Mouse (Mus musculus) hindbrain, embryonic 12.5 days (tissue): ENCODE data around the gene Nedd9. TPM values are rescaled to one million over a fixed set of nuclear protein-coding genes. Genes with fewer than 3 reads are reported as not detected.

Experiments
- ATAC-seq: fragments of 200-750 bp; cut with Nextera tagmentation; 2 replicates; pipeline ENCODE4 v1.8.0; 2017; ENCODE audit warnings: moderate TSS enrichment; ENCODE audit not compliant: low FRiP score
- H3K27ac ChIP-seq: fragments of 300-500 bp; sonication (generic); 2 replicates; pipeline ENCODE4 v1.5.1; 2016; ENCODE audit warnings: mild to moderate bottlenecking
- H3K27me3 ChIP-seq: fragments of 300-500 bp; sonication (generic); 2 replicates; pipeline ENCODE4 v1.6.1; 2016; ENCODE audit warnings: mild to moderate bottlenecking
- H3K36me3 ChIP-seq: fragments of 300-500 bp; sonication (generic); 2 replicates; pipeline ENCODE4 v1.6.1; 2016; ENCODE audit warnings: mild to moderate bottlenecking
- H3K4me1 ChIP-seq: fragments of 300-500 bp; sonication (generic); 2 replicates; pipeline ENCODE4 v1.6.1; 2016
- H3K4me2 ChIP-seq: fragments of 300-500 bp; sonication (generic); replicated peaks from 2 replicates; pipeline ENCODE4 v1.6.1; 2016; ENCODE audit warnings: mild to moderate bottlenecking
- H3K4me3 ChIP-seq: fragments of 300-500 bp; sonication (generic); 2 replicates; pipeline ENCODE4 v1.5.1; 2016; ENCODE audit warnings: mild to moderate bottlenecking
- H3K9ac ChIP-seq: fragments of 300-500 bp; sonication (generic); 2 replicates; pipeline ENCODE4 v1.6.1; 2016; ENCODE audit warnings: mild to moderate bottlenecking, moderate library complexity
- H3K9me3 ChIP-seq: fragments of 300-500 bp; sonication (generic); replicated peaks from 2 replicates; pipeline ENCODE4 v1.6.1; 2016; ENCODE audit warnings: mild to moderate bottlenecking
- WGBS: fragments of 180-500 bp; shearing (Covaris S2); methylation state at CpG from one replicate; pipeline ENCODE4 v1.1.7; 2016; 5-methylcytosine and 5-hydroxymethylcytosine counted together
- polyA plus RNA-seq: library from polyadenylated mRNA; unstranded; fragments of >200 nt; fragmentation: Nextera tagmentation; extraction: Ambion mirVana; gene quantifications from 2 replicates; pipeline ENCODE4 v1.2.1, GENCODE M21; 2016

Gene Nedd9
- polyA plus RNA-seq, 1 experiment from 2014 or later = 17.9 TPM

DNA sequence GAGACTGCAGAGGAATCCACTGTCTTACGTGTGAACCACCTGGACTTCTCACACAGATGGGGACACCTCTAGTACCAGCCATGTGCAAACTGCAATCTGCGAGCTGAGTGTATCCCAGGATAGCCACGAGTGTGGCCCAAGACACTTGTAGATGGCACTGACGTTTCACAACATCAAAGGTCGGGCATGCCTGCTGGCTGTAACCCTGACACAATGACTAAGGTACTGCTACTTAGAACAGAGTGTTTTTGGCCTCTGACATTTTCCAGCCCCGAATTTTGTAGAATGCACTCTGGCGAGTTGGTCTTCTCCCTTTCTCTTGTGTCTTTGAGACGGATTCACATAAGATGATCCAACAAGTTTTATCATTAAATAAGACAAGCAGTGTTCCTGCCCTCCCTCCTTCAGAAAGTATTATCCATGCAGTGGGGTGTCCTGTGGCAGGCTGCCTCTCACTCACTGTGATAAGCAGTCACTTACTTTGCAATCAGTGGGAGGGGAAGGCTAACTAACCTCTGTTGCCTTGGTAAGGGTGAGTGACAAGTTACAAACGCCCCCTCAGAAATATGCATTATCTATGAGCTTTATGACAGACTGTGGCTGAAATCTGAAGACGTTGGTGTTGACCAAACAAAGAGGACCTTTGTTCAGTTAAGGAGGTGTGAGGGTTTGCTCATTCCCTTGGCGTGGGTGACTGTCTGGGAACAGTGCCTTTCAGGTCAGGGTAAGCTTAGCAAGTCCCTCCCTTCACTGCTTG is 156.4 kb downstream of the Nedd9 start:
- Histone ChIP-seq H3K9ac (no peak overlapping the region), H3K27ac (no peak overlapping the region), H3K4me2 (no peak overlapping the region), H3K36me3 (no peaks in the 10 kb centered on the region), H3K4me3 (no peak overlapping the region), H3K9me3 (no peaks in the 10 kb centered on the region), H3K4me1 (peaks cover 24% of the 10 kb centered on the region), H3K27me3 (no peaks in the 10 kb centered on the region)
- 72% methylated on average over 11 of the region's 11 CpGs for WGBS
- ATAC-seq = no peak

DNA sequence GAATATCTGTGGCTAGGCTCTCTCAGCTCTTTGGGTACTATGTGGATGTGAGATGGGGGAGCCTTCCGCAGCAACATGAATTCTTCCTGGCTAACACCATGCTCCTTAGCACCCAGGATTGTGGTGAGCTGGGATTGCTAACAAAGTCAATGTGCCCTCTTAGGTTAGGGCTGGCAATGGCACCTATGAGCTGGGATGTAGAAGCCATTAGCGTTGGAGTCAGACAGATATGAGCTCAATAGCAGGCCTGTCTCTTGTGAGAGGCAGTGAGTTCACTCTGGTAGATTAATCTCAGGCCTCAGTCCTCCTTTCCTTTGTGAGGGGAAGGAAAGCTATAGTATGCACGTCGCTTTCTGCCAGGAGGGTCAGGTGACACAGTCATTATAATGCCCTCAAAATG is 157.1 kb downstream of the Nedd9 start:
- H3K4me1 ChIP-seq = peaks cover 24% of the 10 kb centered on the region
- WGBS = 83% methylated on average over 4 of the region's 4 CpGs

DNA sequence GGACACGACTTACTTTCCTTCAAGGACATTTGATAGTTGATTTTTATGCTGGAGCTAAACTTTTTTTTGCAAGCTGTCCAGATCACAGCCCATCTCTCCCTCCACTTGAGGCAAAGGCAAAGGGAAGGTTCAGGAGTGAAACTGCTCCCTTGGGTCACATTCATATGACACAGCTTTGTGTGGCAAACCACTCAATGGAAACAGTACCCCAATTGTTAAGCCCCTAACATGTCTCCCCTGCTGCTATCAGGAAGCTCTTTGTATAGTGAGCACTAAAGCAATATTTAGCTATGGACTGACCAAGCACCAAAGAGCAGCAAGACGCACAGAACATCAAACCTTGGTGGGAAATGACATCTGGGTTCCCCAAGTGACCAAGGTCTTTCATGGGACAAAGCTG is 158.7 kb downstream of the Nedd9 start:
- Histone ChIP-seq H3K27me3 (no peaks in the 10 kb centered on the region), H3K9ac (no peak overlapping the region), H3K36me3 (no peaks in the 10 kb centered on the region), H3K27ac (no peak overlapping the region), H3K4me2 (no peak overlapping the region), H3K9me3 (no peaks in the 10 kb centered on the region), H3K4me1 (peaks cover 24% of the 10 kb centered on the region), H3K4me3 (no peak overlapping the region)
- 43% methylated on average over 2 of the region's 2 CpGs for WGBS
- ATAC-seq = no peak

More for the DNA sequence above, 157.1 kb downstream of the Nedd9 start:
- H3K36me3 ChIP-seq = no peaks in the 10 kb centered on the region
- no peaks in the 10 kb centered on the region for H3K27me3 ChIP-seq
- H3K9me3 ChIP-seq = no peaks in the 10 kb centered on the region
- ATAC-seq = no peak
- H3K4me3 ChIP-seq = no peak overlapping the region
- H3K9ac ChIP-seq = no peak overlapping the region
- no peak overlapping the region for H3K4me2 ChIP-seq
- H3K27ac ChIP-seq = no peak overlapping the region

DNA sequence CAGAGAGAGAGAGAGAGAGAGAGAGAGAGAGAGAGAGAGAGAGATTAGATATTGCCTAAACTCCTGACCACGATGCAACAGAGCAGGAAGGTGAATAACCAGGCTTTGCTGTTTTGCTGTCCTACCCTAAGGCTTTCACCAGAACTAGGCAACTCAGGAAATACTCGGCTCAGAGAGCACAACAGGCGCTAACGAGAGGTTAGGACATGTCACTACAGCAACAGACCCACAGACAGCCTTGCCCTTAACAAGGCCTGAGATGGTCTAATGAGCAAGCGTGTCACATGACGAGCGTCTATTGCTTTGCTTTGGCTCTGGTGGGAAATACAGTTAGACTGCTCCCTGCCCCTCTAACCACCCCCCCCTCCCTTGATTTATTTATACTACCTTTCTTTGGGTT is 159.6 kb downstream of the Nedd9 start:
- no peaks in the 10 kb centered on the region for H3K9me3 ChIP-seq
- H3K4me3 ChIP-seq = no peak overlapping the region
- no peak overlapping the region for H3K9ac ChIP-seq
- no peak overlapping the region for H3K4me2 ChIP-seq
- no peak for ATAC-seq
- H3K27me3 ChIP-seq = no peaks in the 10 kb centered on the region
- H3K36me3 ChIP-seq = no peaks in the 10 kb centered on the region
- H3K4me1 ChIP-seq = peaks cover 24% of the 10 kb centered on the region
- 63% methylated on average over 7 of the region's 7 CpGs for WGBS
- H3K27ac ChIP-seq = no peak overlapping the region

DNA sequence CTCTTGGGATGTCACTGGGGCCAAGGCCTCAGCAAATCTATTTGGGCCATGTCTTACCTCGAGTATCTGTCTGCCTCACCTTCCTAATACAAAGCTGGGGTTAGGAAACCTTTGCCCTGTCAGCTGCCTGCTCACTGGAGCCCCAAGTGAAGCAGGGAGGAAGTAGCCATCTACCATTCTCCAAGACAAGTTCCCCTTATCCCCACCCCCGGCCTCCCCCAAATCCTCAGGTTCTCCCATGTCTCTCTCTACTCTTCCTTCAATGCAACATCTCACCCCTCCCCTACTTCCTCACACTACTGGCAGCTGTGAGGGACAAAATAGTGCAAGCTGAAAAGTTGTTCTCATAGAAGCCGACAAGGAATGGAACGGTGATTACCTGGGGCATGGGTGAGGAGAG is 161.0 kb downstream of the Nedd9 start:
- WGBS = 89% methylated on average over 4 of the region's 4 CpGs
- H3K9me3 ChIP-seq = no peaks in the 10 kb centered on the region
- H3K27me3 ChIP-seq = no peaks in the 10 kb centered on the region
- no peaks in the 10 kb centered on the region for H3K36me3 ChIP-seq
- H3K4me1 ChIP-seq = peaks cover 20% of the 10 kb centered on the region
- H3K27ac ChIP-seq = no peak overlapping the region
- no peak overlapping the region for H3K4me3 ChIP-seq
- H3K9ac ChIP-seq = no peak overlapping the region
- H3K4me2 ChIP-seq = no peak overlapping the region
- no peak for ATAC-seq

DNA sequence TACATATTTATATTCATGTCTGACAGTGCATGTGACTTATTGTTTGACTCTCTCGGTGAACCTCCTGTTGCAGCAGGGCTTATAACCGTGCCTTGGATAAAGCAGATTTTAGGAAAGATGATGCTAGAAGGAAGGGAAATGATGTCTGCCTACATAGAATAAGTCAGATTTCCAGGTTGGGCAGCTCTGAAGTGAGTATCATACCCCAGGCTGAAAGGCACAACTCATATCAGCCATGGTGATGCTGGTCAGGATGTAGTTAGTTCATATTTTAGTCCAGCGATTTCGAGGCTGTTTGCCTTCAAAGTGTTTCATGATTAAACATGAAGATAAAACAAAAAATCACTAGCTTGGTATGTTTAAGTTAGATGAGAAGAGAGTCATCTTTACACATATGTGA is 161.8 kb downstream of the Nedd9 start:
- H3K4me1 ChIP-seq = peaks cover 13% of the 10 kb centered on the region
- H3K9me3 ChIP-seq = no peaks in the 10 kb centered on the region
- no peaks in the 10 kb centered on the region for H3K36me3 ChIP-seq
- H3K9ac ChIP-seq = no peak overlapping the region
- no peak overlapping the region for H3K4me3 ChIP-seq
- no peak overlapping the region for H3K4me2 ChIP-seq
- 87% methylated on average over 4 of the region's 4 CpGs for WGBS
- no peak for ATAC-seq
- no peaks in the 10 kb centered on the region for H3K27me3 ChIP-seq
- H3K27ac ChIP-seq = no peak overlapping the region

DNA sequence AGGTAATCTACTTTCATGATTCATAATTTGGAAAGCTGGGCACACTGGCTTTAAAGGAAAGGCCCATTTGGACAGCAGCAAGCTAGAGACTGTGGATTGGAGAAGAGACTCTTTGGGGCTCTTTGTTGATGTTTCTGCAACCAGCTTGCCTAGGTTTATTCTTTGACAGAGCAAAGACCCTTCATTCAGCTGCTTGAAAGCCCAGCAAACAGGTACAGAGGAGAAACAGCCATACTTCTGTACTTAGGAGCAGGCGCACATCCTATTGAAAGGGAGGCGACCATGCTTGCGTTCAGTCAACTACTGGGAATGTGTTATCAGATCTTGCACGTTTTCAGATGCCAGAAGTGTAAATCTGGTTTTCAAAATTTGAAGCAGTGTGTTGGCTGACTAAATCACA is 162.5 kb downstream of the Nedd9 start:
- H3K9ac ChIP-seq = no peak overlapping the region
- H3K27me3 ChIP-seq = no peaks in the 10 kb centered on the region
- 88% methylated on average over 4 of the region's 4 CpGs for WGBS
- no peaks in the 10 kb centered on the region for H3K36me3 ChIP-seq
- H3K4me3 ChIP-seq = no peak overlapping the region
- H3K4me1 ChIP-seq = peaks cover 13% of the 10 kb centered on the region
- H3K4me2 ChIP-seq = no peak overlapping the region
- no peak for ATAC-seq
- no peaks in the 10 kb centered on the region for H3K9me3 ChIP-seq
- no peak overlapping the region for H3K27ac ChIP-seq

DNA sequence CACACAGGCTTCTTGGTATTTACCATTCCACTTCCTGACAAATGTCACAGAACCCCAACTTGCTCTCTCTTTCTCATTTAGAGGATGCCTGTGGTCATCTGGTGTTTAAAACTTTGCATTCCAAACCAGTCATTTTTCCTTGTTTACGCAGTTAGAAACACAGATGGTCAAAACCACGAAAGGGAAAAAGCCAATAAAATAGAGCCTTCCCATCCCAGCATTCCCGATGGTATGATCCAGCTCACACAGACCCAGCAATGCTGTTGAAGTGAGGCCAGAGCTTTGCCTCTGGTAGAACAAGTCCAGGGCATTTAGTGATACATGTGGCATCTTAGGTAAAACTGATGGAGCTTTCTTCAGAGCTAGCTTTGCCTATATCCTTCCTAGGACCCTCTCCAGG is 165.7 kb downstream of the Nedd9 start:
- no peak overlapping the region for H3K4me2 ChIP-seq
- WGBS = 86% methylated on average over 3 of the region's 3 CpGs
- no peak for ATAC-seq
- H3K9me3 ChIP-seq = no peaks in the 10 kb centered on the region
- no peak overlapping the region for H3K9ac ChIP-seq
- peaks cover 10% of the 10 kb centered on the region for H3K36me3 ChIP-seq
- H3K4me3 ChIP-seq = no peak overlapping the region
- H3K27ac ChIP-seq = peak overlapping the region; percentile 55; the same call in 1 of the 2 replicates
- no peaks in the 10 kb centered on the region for H3K27me3 ChIP-seq
- no peaks in the 10 kb centered on the region; the same call in 1 of the 2 replicates for H3K4me1 ChIP-seq

DNA sequence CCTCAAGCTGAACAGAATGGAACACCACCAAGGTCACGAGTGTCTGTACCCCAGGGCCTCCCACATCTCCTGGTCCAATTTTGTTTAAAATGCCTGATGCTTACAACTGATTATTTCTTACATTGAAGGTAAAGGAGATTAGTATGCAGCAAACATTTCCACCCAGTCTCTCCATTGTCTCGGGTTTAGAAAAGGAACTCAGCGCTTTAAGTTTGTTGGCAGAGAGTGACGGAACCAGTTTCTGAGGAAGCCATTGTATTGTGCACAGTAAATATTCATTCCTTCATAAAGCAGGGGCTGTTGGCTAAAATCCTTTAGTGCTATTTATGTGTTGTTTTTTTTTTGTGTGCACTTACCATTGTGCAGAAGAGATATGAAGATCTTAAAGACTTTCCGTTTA is 166.4 kb downstream of the Nedd9 start:
- no peak overlapping the region for H3K9ac ChIP-seq
- no peak for ATAC-seq
- H3K36me3 ChIP-seq = peaks cover 15% of the 10 kb centered on the region
- no peak overlapping the region for H3K4me2 ChIP-seq
- H3K4me3 ChIP-seq = no peak overlapping the region
- H3K4me1 ChIP-seq = no peaks in the 10 kb centered on the region; the same call in 1 of the 2 replicates
- H3K27me3 ChIP-seq = no peaks in the 10 kb centered on the region
- H3K27ac ChIP-seq = peak overlapping the region; percentile 55
- WGBS = 65% methylated on average over 5 of the region's 5 CpGs
- H3K9me3 ChIP-seq = no peaks in the 10 kb centered on the region

DNA sequence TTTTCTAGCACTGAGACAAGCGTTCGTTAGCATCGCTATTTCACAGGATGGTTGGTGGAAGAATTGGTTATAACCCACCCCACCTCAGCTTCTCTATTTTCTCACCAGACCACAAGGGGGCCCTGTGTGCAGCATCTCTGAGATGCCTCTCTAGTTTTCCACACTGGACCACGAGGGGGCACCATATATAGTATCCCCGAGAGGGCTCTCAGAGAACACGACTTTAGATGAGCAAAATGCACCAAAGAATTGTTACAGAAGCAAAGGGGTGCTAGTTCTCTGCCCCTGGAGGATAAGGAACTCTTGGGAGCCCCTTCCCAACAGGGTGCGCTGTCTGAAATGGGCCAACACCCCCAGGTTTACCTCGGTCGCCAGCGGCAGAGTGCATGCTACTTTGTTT is 184.4 kb downstream of the Nedd9 start:
- Histone ChIP-seq H3K27me3 (peaks cover 12% of the 10 kb centered on the region), H3K36me3 (no peaks in the 10 kb centered on the region), H3K9ac (no peak overlapping the region), H3K9me3 (no peaks in the 10 kb centered on the region), H3K4me1 (peaks cover 13% of the 10 kb centered on the region; the same call in 1 of the 2 replicates), H3K4me2 (no peak overlapping the region), H3K4me3 (no peak overlapping the region), H3K27ac (no peak overlapping the region)
- WGBS = 63% methylated on average over 10 of the region's 10 CpGs
- no peak for ATAC-seq

DNA sequence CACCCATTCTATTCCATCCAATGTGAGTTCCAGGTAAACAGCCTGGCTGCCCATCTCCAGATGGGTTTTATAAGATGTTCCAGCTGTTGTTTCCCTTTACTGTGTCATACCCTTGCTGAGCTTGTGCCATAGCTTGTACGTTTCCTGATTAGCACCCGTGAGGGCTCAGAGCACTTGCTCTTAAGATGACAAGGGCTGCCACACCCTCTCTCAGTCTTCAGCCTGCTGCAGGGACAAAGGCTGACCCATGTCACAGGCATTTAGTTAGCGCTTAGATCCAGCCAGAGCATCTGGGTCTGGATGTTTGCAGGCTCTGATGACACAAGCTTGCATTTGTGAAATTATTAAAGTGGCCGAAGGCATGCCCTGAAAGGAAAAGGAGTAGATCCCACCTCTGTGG is 187.1 kb downstream of the Nedd9 start:
- H3K4me1 ChIP-seq = peaks cover 19% of the 10 kb centered on the region
- no peak overlapping the region for H3K4me3 ChIP-seq
- WGBS = 50% methylated on average over 4 of the region's 4 CpGs
- H3K9ac ChIP-seq = no peak overlapping the region
- no peaks in the 10 kb centered on the region for H3K9me3 ChIP-seq
- H3K4me2 ChIP-seq = no peak overlapping the region
- peaks cover 19% of the 10 kb centered on the region for H3K27me3 ChIP-seq
- H3K36me3 ChIP-seq = no peaks in the 10 kb centered on the region
- no peak overlapping the region for H3K27ac ChIP-seq
- ATAC-seq = no peak

DNA sequence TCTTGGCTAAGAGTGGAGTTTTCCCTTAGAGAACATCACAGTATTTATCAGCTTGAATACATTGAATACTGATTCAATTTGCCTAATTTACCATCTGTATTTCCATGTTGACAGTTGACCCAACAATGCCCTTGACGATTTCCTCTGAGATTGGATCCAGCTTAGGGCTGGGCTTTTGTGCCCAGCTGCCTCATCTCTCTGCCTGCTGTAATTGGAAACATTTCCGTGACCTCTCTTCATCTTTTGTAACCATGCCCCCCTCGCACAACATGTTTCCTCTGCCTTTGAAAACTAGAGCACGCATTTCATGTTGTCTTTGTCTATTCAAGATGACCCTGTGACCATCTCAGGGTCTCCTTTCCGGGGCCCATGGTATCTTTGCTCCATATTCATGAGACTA is 188.2 kb downstream of the Nedd9 start:
- H3K4me3 ChIP-seq = no peak overlapping the region
- H3K9me3 ChIP-seq = no peaks in the 10 kb centered on the region
- H3K27ac ChIP-seq = no peak overlapping the region
- H3K27me3 ChIP-seq = peaks cover 19% of the 10 kb centered on the region
- no peaks in the 10 kb centered on the region for H3K36me3 ChIP-seq
- no peak for ATAC-seq
- H3K9ac ChIP-seq = no peak overlapping the region
- H3K4me1 ChIP-seq = peaks cover 19% of the 10 kb centered on the region
- 18% methylated on average over 5 of the region's 5 CpGs for WGBS
- no peak overlapping the region for H3K4me2 ChIP-seq

DNA sequence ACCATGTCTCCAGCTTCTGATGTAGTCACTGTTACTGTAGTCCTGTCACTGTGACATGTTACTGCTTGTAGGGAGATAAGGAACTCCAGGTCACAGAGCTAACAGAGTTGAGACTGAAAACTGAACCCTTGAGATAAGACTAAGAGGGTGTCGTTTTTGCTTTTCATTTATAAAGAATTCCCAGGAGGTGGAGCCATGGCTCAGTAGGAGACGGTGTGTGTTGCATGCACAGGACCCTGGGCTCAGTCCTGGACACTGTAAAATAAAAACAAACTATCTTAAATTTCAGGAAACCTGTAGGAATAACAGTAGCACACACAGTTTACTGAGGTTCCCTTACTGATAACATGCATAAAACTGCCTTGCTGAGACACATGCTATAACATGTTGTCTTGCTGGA is 188.6 kb downstream of the Nedd9 start:
- H3K9ac ChIP-seq = no peak overlapping the region
- H3K9me3 ChIP-seq = no peaks in the 10 kb centered on the region
- no peak overlapping the region for H3K4me2 ChIP-seq
- peaks cover 19% of the 10 kb centered on the region for H3K27me3 ChIP-seq
- H3K4me1 ChIP-seq = peaks cover 22% of the 10 kb centered on the region
- 34% methylated on average over 2 of the region's 2 CpGs for WGBS
- no peak overlapping the region for H3K4me3 ChIP-seq
- H3K27ac ChIP-seq = no peak overlapping the region
- H3K36me3 ChIP-seq = no peaks in the 10 kb centered on the region
- ATAC-seq = no peak
